ENCODE assay signal across 8 mouse cellular contexts in the genomic region with DNA sequence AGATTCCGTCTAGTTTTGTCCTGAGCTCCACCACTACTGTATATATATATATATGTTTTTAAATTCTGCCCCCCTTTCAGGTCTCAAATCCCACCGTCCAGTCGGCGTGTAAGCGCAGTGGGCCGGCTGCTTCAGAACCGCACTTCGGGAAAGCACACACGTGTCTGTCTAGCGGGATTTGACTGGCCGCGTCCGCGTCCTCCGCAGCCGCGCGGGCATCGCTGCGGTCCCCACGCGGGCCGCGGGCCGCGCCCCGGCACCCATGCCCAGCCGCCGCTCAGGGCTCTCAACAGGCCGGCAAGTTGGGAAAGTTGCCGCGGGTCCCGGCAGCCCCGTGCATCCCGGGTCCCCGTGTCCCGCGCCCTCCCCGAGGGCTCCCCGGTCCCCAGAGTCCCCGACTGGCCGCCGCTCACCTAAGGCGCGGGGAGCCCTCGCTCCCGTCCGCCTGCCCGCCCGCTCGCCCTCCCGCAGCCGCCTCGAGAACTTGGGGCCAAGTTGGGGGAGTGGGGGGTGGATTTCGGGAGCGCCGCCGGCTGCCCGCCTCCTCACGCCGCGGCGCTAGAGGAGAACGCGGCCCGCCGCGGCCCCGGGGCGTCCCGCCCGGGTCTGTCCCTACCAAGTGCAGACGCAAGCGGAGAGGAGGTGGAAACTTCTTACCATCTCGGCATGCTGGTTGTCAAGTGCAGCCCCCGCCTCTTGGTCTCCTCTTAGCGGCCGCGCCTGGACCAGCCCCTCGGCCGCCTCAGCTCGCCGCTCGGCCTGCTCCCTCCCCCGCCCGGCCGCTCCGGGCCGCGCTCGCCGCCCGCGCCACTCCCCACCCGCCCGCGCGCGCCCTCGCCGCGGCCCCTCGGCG. TPM values are rescaled to one million over a fixed set of nuclear protein-coding genes. Genes with fewer than 3 reads are reported as not detected.
DNase-seq lines count a peak whose midpoint lies in the region; ATAC-seq and TF ChIP-seq lines count a peak whose summit lies in the region.

No protein-coding gene starts in this region.

- ATAC-seq in midbrain, embryonic 13.5 days = peak; percentile 81

- intact Hi-C loops in heart, postnatal 25 days (cut with DNase I) = loop anchor here (2.0 kb wide), 1 partner anchor 128 kb away; no protein-coding TSS in a partner anchor

- TF ChIP-seq CTCF in C2C12 (IDR thresholded peaks at IDR 0.05; ENCODE audit: control insufficient read depth, insufficient read depth, insufficient read length) = no peak
- TF ChIP-seq CTCF in embryonic fibroblast, embryonic 13.5 days (IDR thresholded peaks at IDR 0.05; ENCODE audit: borderline replicate concordance, insufficient read depth, low read length) = no peak

- H3K79me2 ChIP-seq in C2C12 (ENCODE audit: control insufficient read depth, insufficient read depth) = peaks cover 6% of the 10 kb centered on the region

- no peaks in the 10 kb centered on the region for H3K9me3 ChIP-seq in ES-E14 (ENCODE audit: control insufficient read depth, insufficient read depth, low read depth, low read length)
- H3K9me3 ChIP-seq in limb, embryonic 10.5 days (replicated peaks) = no peaks in the 10 kb centered on the region
- no peaks in the 10 kb centered on the region for H3K9me3 ChIP-seq in midbrain, embryonic 13.5 days

- H3K4me1 ChIP-seq in ES-E14 (ENCODE audit: control insufficient read depth in 2 of 2, insufficient read depth in 2 of 2, low read length in 2 of 2, poor library complexity in 1 of 2) = peaks cover 0 to 6% of the 10 kb centered on the region in 2 experiments; a peak in 3 of 4 replicates
- peaks cover 14% of the 10 kb centered on the region for H3K4me1 ChIP-seq in embryonic fibroblast, embryonic 13.5 days (ENCODE audit: control insufficient read depth, insufficient read depth, low read length)
- peaks cover 66% of the 10 kb centered on the region for H3K4me1 ChIP-seq in limb, embryonic 10.5 days
- peaks cover 28% of the 10 kb centered on the region for H3K4me1 ChIP-seq in midbrain, embryonic 13.5 days (replicated peaks)

- WGBS in limb, embryonic 10.5 days = under 1% methylated on average over 104 of the region's 104 CpGs
- 0% methylated on average over 90 of the region's 104 CpGs for WGBS in midbrain, embryonic 13.5 days

- peak overlapping the region; percentile 83 for H3ac ChIP-seq in C2C12 (ENCODE audit: control insufficient read depth, insufficient read length, low read depth)

- no peaks in the 10 kb centered on the region for H3K27me3 ChIP-seq in C2C12 (ENCODE audit: control insufficient read depth, insufficient read depth, insufficient read length)
- H3K27me3 ChIP-seq in limb, embryonic 10.5 days (ENCODE audit: low read depth, poor library complexity, severe bottlenecking) = peaks cover 18% of the 10 kb centered on the region
- peaks cover 86% of the 10 kb centered on the region for H3K27me3 ChIP-seq in midbrain, embryonic 13.5 days

- H3K27ac ChIP-seq in ES-E14 (ENCODE audit: insufficient read depth, low read depth, low read length, poor library complexity, severe bottlenecking) = peak overlapping the region; percentile 59
- H3K27ac ChIP-seq in embryonic fibroblast, embryonic 13.5 days (ENCODE audit: insufficient read depth, low read length) = peak overlapping the region; percentile 91
- H3K27ac ChIP-seq in limb, embryonic 10.5 days = peak overlapping the region; percentile 94
- peak overlapping the region; percentile 65 for H3K27ac ChIP-seq in midbrain, embryonic 13.5 days

- H3K36me3 ChIP-seq in C2C12 (ENCODE audit: control insufficient read depth, insufficient read depth) (no peaks in the 10 kb centered on the region), ES-E14 (ENCODE audit: control insufficient read depth, insufficient read depth, low read length, poor library complexity, severe bottlenecking) (no peaks in the 10 kb centered on the region)
- no peaks in the 10 kb centered on the region for H3K36me3 ChIP-seq in limb, embryonic 10.5 days
- H3K36me3 ChIP-seq in midbrain, embryonic 13.5 days = no peaks in the 10 kb centered on the region

- DNase-seq in ES-E14 (ENCODE audit: low read depth, low spot score) = no peak
- peak; percentile 12 for DNase-seq in heart, postnatal 25 days (ENCODE audit: low spot score)
- DNase-seq in limb, embryonic 10.5 days (ENCODE audit: low spot score) = peak; percentile 81
- DNase-seq in yolk sac, embryonic 10.5 days (ENCODE audit: low spot score) = peak; percentile 67
- DNase-seq in B cell, adult 2 months = no peak

- TF ChIP-seq POLR2A in embryonic fibroblast, embryonic 13.5 days (IDR thresholded peaks at IDR 0.05; ENCODE audit: low read depth, low read length) = peak; percentile 62

- in situ Hi-C loops in ES-E14 (cut with MboI; ENCODE audit: low sequenced_read_pairs in 2 of 2, unreplicated experiment in 2 of 2) = no loop called here

- H3K4me3 ChIP-seq in C2C12 (ENCODE audit: insufficient read depth, poor library complexity, severe bottlenecking) = peak overlapping the region; percentile 48
- peak overlapping the region; percentile 88 to 99 for H3K4me3 ChIP-seq in ES-E14 (ENCODE audit: insufficient read depth in 1 of 2, low read depth in 1 of 2, low read length in 2 of 2, poor library complexity in 1 of 2, severe bottlenecking in 1 of 2)
- H3K4me3 ChIP-seq in embryonic fibroblast, embryonic 13.5 days (ENCODE audit: insufficient read depth, low read length) = peak overlapping the region; percentile 89
- peak overlapping the region; percentile 86 for H3K4me3 ChIP-seq in limb, embryonic 10.5 days
- H3K4me3 ChIP-seq in midbrain, embryonic 13.5 days (replicated peaks) = peak overlapping the region; percentile 67

- H3K79me3 ChIP-seq in C2C12 (ENCODE audit: low read depth) = peaks cover 4% of the 10 kb centered on the region

- peak overlapping the region; percentile 98 for H3K4me2 ChIP-seq in midbrain, embryonic 13.5 days (replicated peaks)

- H3K9ac ChIP-seq in ES-E14 (ENCODE audit: insufficient read depth, low read depth, low read length, poor library complexity, severe bottlenecking) = peak overlapping the region; percentile 92
- peak overlapping the region; percentile 70 for H3K9ac ChIP-seq in midbrain, embryonic 13.5 days (replicated peaks)

TF ChIP-seq in C2C12, 6 proteins besides CTCF, POLR2A, EP300 and RAD21:
- TF ChIP-seq USF1 (IDR thresholded peaks at IDR 0.05; ENCODE audit: low read depth) = no peak
TF ChIP-seq in C2C12: peak in this region for 0.

TF ChIP-seq in ES-E14, 5 proteins besides CTCF, POLR2A, EP300 and RAD21:
- TF ChIP-seq ZC3H11A (IDR thresholded peaks at IDR 0.05; ENCODE audit: borderline replicate concordance, low read depth, low read length) (no peak), MAFK (IDR thresholded peaks at IDR 0.05; ENCODE audit: insufficient read depth, low read depth, low read length) (no peak), CHD2 (IDR thresholded peaks at IDR 0.05; ENCODE audit: low read depth, low read length) (no peak), ZNF384 (IDR thresholded peaks at IDR 0.05; ENCODE audit: low read depth, low read length) (no peak), HCFC1 (IDR thresholded peaks at IDR 0.05; ENCODE audit: borderline replicate concordance, insufficient read depth, low read length) (0 out of 2 replicates have a peak, but pooled peaks have one; percentile 5)

RNA-seq across cellular contexts. Expression of gene Bnc2, which starts 0.5 kb away (rescaled TPM):
- polyA plus RNA-seq in C2C12 (2012; fragmentation: generic; extraction: Trizol) = 4.5 TPM
- total RNA-seq in ES-E14 (2012; rRNA removed) = 15.1 and 25.3 TPM in 2 replicates
- 31.7 and 48.4 TPM in 2 replicates for polyA plus RNA-seq in embryonic fibroblast, embryonic 13.5 days (2011; ENCODE audit: insufficient read length, low read depth, missing spikeins)
- total RNA-seq in heart, postnatal 25 days (2021) = 1 to 10 TPM; 2.1 to 2.5 TPM
- 7.1 and 11.8 TPM in 2 replicates for polyA plus RNA-seq in limb, embryonic 10.5 days (2016; fragmentation: Nextera tagmentation; extraction: Ambion mirVana)
- 18.7 and 19.4 TPM in 2 replicates for polyA plus RNA-seq in midbrain, embryonic 13.5 days (2015; fragmentation: Nextera tagmentation; extraction: Ambion mirVana)

Comparison
In these comparisons a context has a peak if more than half of its experiments do, and no peak if none do; other contexts are left out.
1. DNase-seq: peak in heart, postnatal 25 days (single experiment), limb, embryonic 10.5 days (single experiment) and yolk sac, embryonic 10.5 days (single experiment); none in ES-E14 (single experiment) and B cell, adult 2 months (0 of 2).
2. Peak in every context shown above with its lines, with median percentiles within 50 percentile points of each other: H3K4me3 ChIP-seq and H3K27ac ChIP-seq.